Mouse (Mus musculus) limb, embryonic 14.5 days (tissue): Measurements from ENCODE around the gene Per3. TPM values are rescaled to one million over a fixed set of nuclear protein-coding genes. Genes with fewer than 3 reads are reported as not detected.

Experiments
- ATAC-seq: fragments of 200-750 bp; cut with Nextera tagmentation; 2 replicates; pipeline ENCODE4 v1.8.0; 2017; ENCODE audit warnings: low read depth, moderate number of reproducible peaks, moderate TSS enrichment; ENCODE audit not compliant: low FRiP score
- DNase-seq: peaks from one replicate; pipeline ENCODE4 v3.0.0-alpha.2; 2015; ENCODE audit warnings: low spot score
- H3K27ac ChIP-seq: fragments of 300-500 bp; sonication (generic); replicated peaks from 2 replicates; pipeline ENCODE4 v1.5.1; 2014; ENCODE audit warnings: low read depth, mild to moderate bottlenecking, low read length, moderate library complexity, mixed read lengths
- H3K27me3 ChIP-seq: fragments of 300-500 bp; sonication (generic); 2 replicates; pipeline ENCODE4 v1.6.1; 2014; ENCODE audit warnings: low read length, mixed read lengths; ENCODE audit not compliant: control insufficient read depth, insufficient read depth
- H3K36me3 ChIP-seq: fragments of 300-500 bp; sonication (generic); 2 replicates; pipeline ENCODE4 v1.6.1; 2014; ENCODE audit warnings: mild to moderate bottlenecking, low read length, moderate library complexity, mixed read lengths; ENCODE audit not compliant: control insufficient read depth, insufficient read depth
- H3K4me1 ChIP-seq: fragments of 300-500 bp; sonication (generic); 2 replicates; pipeline ENCODE4 v1.6.1; 2014; ENCODE audit warnings: antibody characterized with exemption, low read length, mixed read lengths; ENCODE audit not compliant: control insufficient read depth, insufficient read depth
- H3K4me2 ChIP-seq: fragments of 300-500 bp; sonication (generic); replicated peaks from 2 replicates; pipeline ENCODE4 v1.6.1; 2014; ENCODE audit warnings: low read depth, mild to moderate bottlenecking, low read length, moderate library complexity; ENCODE audit not compliant: severe bottlenecking
- H3K4me3 ChIP-seq: fragments of 300-500 bp; sonication (generic); replicated peaks from 2 replicates; pipeline ENCODE4 v1.5.1; 2014; ENCODE audit warnings: low read length
- H3K9ac ChIP-seq: fragments of 300-500 bp; sonication (generic); 2 replicates; pipeline ENCODE4 v1.6.1; 2014; ENCODE audit warnings: mild to moderate bottlenecking, low read depth, low read length, moderate library complexity; ENCODE audit not compliant: severe bottlenecking
- H3K9me3 ChIP-seq: fragments of 300-500 bp; sonication (generic); 2 replicates; pipeline ENCODE4 v1.6.1; 2016; ENCODE audit warnings: low read length; ENCODE audit not compliant: control insufficient read depth
- POLR2A ChIP-seq: fragments of 200-500 bp; IDR thresholded peaks from 2 replicates; pipeline ENCODE4 v1.8.0; 2012; ENCODE audit warnings: inconsistent platforms, mild to moderate bottlenecking, moderate library complexity, borderline replicate concordance; ENCODE audit not compliant: insufficient read depth, insufficient read length; ENCODE audit errors: extremely low read depth
- WGBS: fragments of 180-500 bp; shearing (Covaris S2); extraction: QIAGEN DNeasy Blood & Tissue Kit; methylation state at CpG from one replicate; pipeline ENCODE4 v1.1.7; 2014; 5-methylcytosine and 5-hydroxymethylcytosine counted together
- polyA plus RNA-seq, 2 experiments: library from polyadenylated mRNA; depleted of rRNA in 1 of 2; stranded (reverse) in 1 of 2; unstranded in 1 of 2; fragments of >200 nt; fragmentation: Nextera tagmentation in 1 of 2; extraction: Ambion mirVana in 1 of 2; gene quantifications; 2 replicates each; pipeline versions ENCODE4 v1.2.1 to v1.2.3; 2012 to 2014

Per3 gene
- polyA plus RNA-seq, 2 experiments: 6.1 to 7.8 TPM

GRCm38 (mm10) chr4:150980153-150980552 lies 64.3 kb downstream of the Per3 start:
- Histone ChIP-seq H3K36me3 (no peaks in the 10 kb centered on the region), H3K4me3 (no peak overlapping the region), H3K27me3 (no peaks in the 10 kb centered on the region), H3K4me2 (no peak overlapping the region), H3K9ac (no peak overlapping the region), H3K4me1 (no peaks in the 10 kb centered on the region), H3K9me3 (no peaks in the 10 kb centered on the region), H3K27ac (no peak overlapping the region)
- 89% methylated on average over 5 of the region's 5 CpGs for WGBS
- TF ChIP-seq POLR2A: no peak
- ATAC-seq (no peak), DNase-seq (no peak)

GRCm38 (mm10) chr4:150979455-150979854 lies 65.0 kb downstream of the Per3 start:
- TF ChIP-seq POLR2A: no peak

DNA sequence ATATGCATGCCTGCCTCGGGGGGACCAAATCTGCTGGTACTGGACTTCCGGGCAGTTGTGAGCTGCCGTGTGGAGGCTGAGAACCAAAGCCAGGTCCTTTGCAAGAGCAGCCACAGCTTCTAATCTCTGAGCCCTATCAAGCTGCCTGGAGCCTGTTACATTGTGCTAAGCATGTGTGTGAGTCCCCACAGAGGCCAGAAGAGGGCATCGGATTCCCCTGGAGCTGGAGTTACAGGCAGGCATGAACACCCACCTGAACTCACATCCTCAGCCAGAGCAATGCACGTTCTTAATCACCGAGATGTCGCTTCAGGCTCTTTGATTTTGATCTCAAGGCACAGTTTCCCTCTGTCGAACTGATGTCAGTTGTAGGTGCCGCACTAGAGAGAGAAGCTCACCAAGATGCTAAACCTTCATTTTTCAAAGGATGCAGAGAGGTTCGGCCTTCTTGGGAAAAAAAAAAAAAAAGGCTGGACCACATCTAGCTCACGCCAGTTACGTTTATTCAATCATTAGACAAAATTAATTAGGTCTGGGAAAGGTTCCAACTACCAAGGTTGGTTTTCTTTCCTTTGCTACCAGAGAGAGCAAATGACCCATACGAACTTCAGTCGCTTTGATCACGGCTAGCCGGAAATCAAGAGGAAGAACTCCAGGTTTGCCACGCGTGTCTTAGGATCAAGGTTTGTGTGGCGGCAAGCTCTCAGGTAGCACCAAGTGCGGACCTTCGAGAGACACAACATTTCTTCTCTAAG lies 66.1 kb downstream of the Per3 start:
- 86% methylated on average over 21 of the region's 21 CpGs for WGBS
- Histone ChIP-seq H3K4me3 (no peak overlapping the region), H3K27ac (no peak overlapping the region), H3K4me2 (no peak overlapping the region), H3K9me3 (no peaks in the 10 kb centered on the region), H3K9ac (no peak overlapping the region), H3K27me3 (no peaks in the 10 kb centered on the region), H3K4me1 (no peaks in the 10 kb centered on the region), H3K36me3 (no peaks in the 10 kb centered on the region)
- DNase-seq (no peak), ATAC-seq (no peak)
- no peak for TF ChIP-seq POLR2A

More at GRCm38 (mm10) chr4:150979455-150979854, 65.0 kb downstream of the Per3 start:
- Histone ChIP-seq H3K9ac (no peak overlapping the region), H3K27ac (no peak overlapping the region), H3K4me2 (no peak overlapping the region), H3K4me1 (no peaks in the 10 kb centered on the region), H3K9me3 (no peaks in the 10 kb centered on the region), H3K4me3 (no peak overlapping the region), H3K27me3 (no peaks in the 10 kb centered on the region), H3K36me3 (no peaks in the 10 kb centered on the region)
- DNase-seq (no peak), ATAC-seq (no peak)
- WGBS: 71% methylated on average over 9 of the region's 9 CpGs

GRCm38 (mm10) chr4:150975145-150975544 lies 69.3 kb downstream of the Per3 start:
- 19% methylated on average over 1 of the region's 1 CpGs for WGBS
- no peak for TF ChIP-seq POLR2A
- no peaks in the 10 kb centered on the region for H3K36me3 ChIP-seq
- H3K9ac ChIP-seq: no peak overlapping the region
- ATAC-seq (no peak), DNase-seq (no peak)
- H3K4me2 ChIP-seq: no peak overlapping the region
- no peaks in the 10 kb centered on the region for H3K4me1 ChIP-seq
- no peaks in the 10 kb centered on the region for H3K9me3 ChIP-seq
- no peak overlapping the region for H3K4me3 ChIP-seq
- H3K27ac ChIP-seq: no peak overlapping the region
- H3K27me3 ChIP-seq: no peaks in the 10 kb centered on the region

DNA sequence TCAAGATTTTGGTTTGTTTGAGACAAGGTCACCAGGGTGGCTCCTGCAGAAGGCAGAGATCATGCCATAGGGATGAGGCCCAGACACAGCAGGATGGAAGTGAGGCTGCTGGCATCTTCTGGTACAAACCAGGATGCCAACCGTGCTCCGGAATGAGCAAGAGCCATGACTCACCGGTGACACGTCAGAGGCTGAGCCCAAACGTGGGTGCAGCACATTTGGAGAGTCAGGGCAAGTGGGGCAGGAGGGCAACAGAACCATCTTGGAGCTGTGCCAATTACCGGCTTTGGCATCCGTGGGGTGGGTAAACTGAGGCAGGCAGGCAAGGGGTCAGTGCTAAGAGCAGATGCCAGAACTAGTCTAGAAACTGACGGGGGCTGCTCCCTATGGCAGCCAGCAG lies 71.2 kb downstream of the Per3 start:
- no peak for TF ChIP-seq POLR2A
- DNase-seq: no peak
- no peaks in the 10 kb centered on the region for H3K4me1 ChIP-seq
- no peaks in the 10 kb centered on the region for H3K27me3 ChIP-seq
- 82% methylated on average over 8 of the region's 8 CpGs for WGBS
- H3K27ac ChIP-seq: no peak overlapping the region
- no peaks in the 10 kb centered on the region for H3K36me3 ChIP-seq
- H3K9ac ChIP-seq: no peak overlapping the region
- no peak overlapping the region for H3K4me3 ChIP-seq
- no peak for ATAC-seq
- H3K4me2 ChIP-seq: no peak overlapping the region
- H3K9me3 ChIP-seq: no peaks in the 10 kb centered on the region
